Mouse (Mus musculus) liver, embryonic 13.5 days (tissue): Measurements from ENCODE around the gene Mfsd6. TPM values are rescaled to one million over a fixed set of nuclear protein-coding genes. Genes with fewer than 3 reads are reported as not detected.

Experiments used
- polyA plus RNA-seq: library from polyadenylated mRNA; unstranded; fragments of >200 nt; fragmentation: Nextera tagmentation; extraction: Ambion mirVana; gene quantifications from 2 replicates; pipeline ENCODE4 v1.2.1, GENCODE M21; 2015

Mfsd6 gene
- polyA plus RNA-seq, 1 experiment from 2014 or later: 0.27 TPM

Other genes with a start within 250 kb of the Mfsd6 start
- gene Nab1, start 226.8 kb downstream of the Mfsd6 start, polyA plus RNA-seq: 10.3 and 12.5 TPM in 2 replicates
- 1.6 and 2.4 TPM in 2 replicates for gene Nemp2, start 96.8 kb downstream of the Mfsd6 start, polyA plus RNA-seq
- 3.3 and 3.7 TPM in 2 replicates for gene Inpp1, start 90.2 kb upstream of the Mfsd6 start, polyA plus RNA-seq
- 18.6 and 21.9 TPM in 2 replicates for gene Hibch, start 117.5 kb upstream of the Mfsd6 start, polyA plus RNA-seq